Comparison of ENCODE assay signal across 18 mouse cellular contexts in the genomic region with DNA sequence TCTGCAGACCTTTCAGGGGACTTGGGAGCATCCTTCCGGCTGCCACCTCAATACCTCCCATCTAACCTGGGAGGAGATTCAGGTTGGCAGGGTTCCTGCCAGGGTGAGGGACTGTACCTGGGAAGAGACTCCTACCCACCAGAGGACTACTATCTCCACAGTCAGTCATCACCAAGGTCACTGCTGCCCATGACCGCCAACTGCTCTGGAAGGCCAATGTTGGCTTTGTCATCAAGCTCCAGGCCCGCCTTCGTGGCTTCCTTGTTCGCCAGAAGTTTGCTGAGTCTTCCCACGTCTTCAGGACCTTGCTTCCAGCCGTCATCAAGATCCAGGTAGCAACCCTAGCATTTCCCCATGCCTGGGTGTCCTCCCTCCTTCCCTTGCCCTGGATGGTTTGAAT. TPM values are rescaled to one million over a fixed set of nuclear protein-coding genes. Genes with fewer than 3 reads are reported as not detected.
"Had no signal": no experiment of that assay in that cellular context is flagged by ENCODE, and none has a peak within 500 bp of the region (broad histone marks: within the 10 kb centered on the region; RNA-seq: fewer than 3 reads in every experiment).

No protein-coding gene starts in this region.

- H3K9ac ChIP-seq: limb, embryonic 15.5 days; liver, embryonic 12.5 days; lung, embryonic 15.5 days; midbrain, embryonic 13.5 days had no signal

- DNase-seq: right cerebral cortex, postnatal 14 days; thymus, postnatal 36 days had no signal

- ATAC-seq: midbrain, embryonic 13.5 days had no signal

- H3K4me2 ChIP-seq: limb, embryonic 15.5 days; liver, embryonic 12.5 days; lung, embryonic 15.5 days; midbrain, embryonic 13.5 days had no signal

- H3K4me1 ChIP-seq: limb, embryonic 15.5 days; liver, embryonic 12.5 days; lung, embryonic 15.5 days; midbrain, embryonic 13.5 days had no signal

- H3K4me3 ChIP-seq: left cerebral cortex, adult 2 months; limb, embryonic 15.5 days; liver, embryonic 12.5 days; lung, embryonic 15.5 days; midbrain, embryonic 13.5 days had no signal

- H3K27ac ChIP-seq: left cerebral cortex, adult 2 months; lung, embryonic 15.5 days; midbrain, embryonic 13.5 days had no signal

- H3K9me3 ChIP-seq: limb, embryonic 15.5 days; liver, embryonic 12.5 days; lung, embryonic 15.5 days; midbrain, embryonic 13.5 days had no signal

- H3K27me3 ChIP-seq: limb, embryonic 15.5 days; liver, embryonic 12.5 days; lung, embryonic 15.5 days; midbrain, embryonic 13.5 days had no signal

RNA-seq across cellular contexts. Expression of gene Ttc24, which starts 23.6 kb away (rescaled TPM):
- total RNA-seq: layer of hippocampus, adult 8-10 months; layer of hippocampus, postnatal 14 days; left cerebral cortex, adult 2 months; left cerebral cortex, postnatal 25 days; megakaryocyte progenitor cell, adult 5-6 weeks; midbrain, postnatal 0 days had no signal
- polyA plus RNA-seq: large intestine, adult 2 months; limb, embryonic 11.5 days; limb, embryonic 15.5 days; liver, embryonic 12.5 days; liver, embryonic 16.5 days; lung, embryonic 15.5 days; midbrain, embryonic 13.5 days; midbrain, postnatal 0 days; neural tube, embryonic 14.5 days; spleen, adult 2 months; stomach, embryonic 16.5 days had no signal
